8 mouse cellular contexts compared by ENCODE assay signal in the genomic region with DNA sequence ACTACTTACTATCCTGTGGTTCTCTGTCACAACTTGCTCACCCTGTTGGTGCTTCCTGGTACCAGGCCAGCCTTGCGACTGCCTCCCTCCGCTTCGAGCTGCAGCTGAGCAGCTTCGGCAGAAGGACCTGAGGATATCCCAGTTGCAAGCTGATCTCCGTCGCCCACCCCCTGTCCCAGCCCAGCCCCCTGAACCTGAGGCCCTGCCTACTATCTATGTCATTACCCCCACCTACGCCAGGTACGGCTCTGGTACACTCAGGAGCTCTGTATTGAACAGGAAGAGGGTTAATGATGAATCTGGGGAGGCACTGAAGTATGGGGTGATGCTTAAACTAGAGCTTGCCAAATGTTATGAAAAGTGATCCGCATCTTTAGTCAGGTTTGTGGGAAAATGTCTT. TPM values are rescaled to one million over a fixed set of nuclear protein-coding genes. Genes with fewer than 3 reads are reported as not detected.
DNase-seq lines count a peak whose midpoint lies in the region; ATAC-seq and TF ChIP-seq lines count a peak whose summit lies in the region.

No protein-coding gene starts in this region.

- peak overlapping the region; percentile 13; the same call in 1 of the 2 replicates for H3K9ac ChIP-seq in kidney, embryonic 16.5 days (replicated peaks; ENCODE audit: low read length)
- peak overlapping the region; percentile 43; the same call in 1 of the 2 replicates for H3K9ac ChIP-seq in intestine, embryonic 16.5 days (ENCODE audit: low read depth, low read length)
- H3K9ac ChIP-seq in lung, postnatal 0 days (replicated peaks; ENCODE audit: low read depth) = no peak overlapping the region

- no peak for DNase-seq in kidney, adult 9 months
- peak; percentile 35 for DNase-seq in naive thymus-derived CD4-positive, alpha-beta T cell, adult 2 months (ENCODE audit: low read depth)
- no peak for DNase-seq in lung, postnatal 0 days (ENCODE audit: low spot score)
- no peak for DNase-seq in gastrocnemius, postnatal 4 days (ENCODE audit: low spot score in 2 of 2)

- no peak overlapping the region for H3K4me3 ChIP-seq in kidney, embryonic 16.5 days (ENCODE audit: low read length)
- H3K4me3 ChIP-seq in embryonic fibroblast, embryonic 13.5 days (ENCODE audit: insufficient read depth, low read length) = peak overlapping the region; percentile 99
- no peak overlapping the region for H3K4me3 ChIP-seq in intestine, embryonic 16.5 days (ENCODE audit: low read length)
- H3K4me3 ChIP-seq in lung, postnatal 0 days (ENCODE audit: low read depth, low read length) = no peak overlapping the region

- H3K36me3 ChIP-seq in kidney, embryonic 16.5 days (ENCODE audit: insufficient read depth, low read length) = peaks cover 21% of the 10 kb centered on the region; the same call in 1 of the 2 replicates
- H3K36me3 ChIP-seq in intestine, embryonic 16.5 days (ENCODE audit: control insufficient read depth, insufficient read depth, low read length) = peaks cover 3% of the 10 kb centered on the region
- peaks cover 4% of the 10 kb centered on the region; the same call in 1 of the 2 replicates for H3K36me3 ChIP-seq in lung, postnatal 0 days (ENCODE audit: insufficient read depth, low read length)

- no peak for TF ChIP-seq EP300 in lung, postnatal 0 days (IDR thresholded peaks at IDR 0.05)

- no peak overlapping the region for H3K27ac ChIP-seq in kidney, embryonic 16.5 days (ENCODE audit: low read length)
- H3K27ac ChIP-seq in embryonic fibroblast, embryonic 13.5 days (ENCODE audit: insufficient read depth, low read length) = no peak overlapping the region
- H3K27ac ChIP-seq in intestine, embryonic 16.5 days (ENCODE audit: low read length) = no peak overlapping the region
- no peak overlapping the region for H3K27ac ChIP-seq in lung, postnatal 0 days (ENCODE audit: low read length)

- H3K27me3 ChIP-seq in kidney, embryonic 16.5 days (ENCODE audit: insufficient read depth, low read length) = no peaks in the 10 kb centered on the region
- no peaks in the 10 kb centered on the region for H3K27me3 ChIP-seq in intestine, embryonic 16.5 days (replicated peaks; ENCODE audit: control insufficient read depth, insufficient read depth, low read length)
- no peaks in the 10 kb centered on the region for H3K27me3 ChIP-seq in lung, postnatal 0 days (replicated peaks; ENCODE audit: insufficient read depth, low read length)

- TF ChIP-seq CTCF in embryonic fibroblast, embryonic 13.5 days (IDR thresholded peaks at IDR 0.05; ENCODE audit: borderline replicate concordance, insufficient read depth, low read length) = no peak
- TF ChIP-seq CTCF in lung, postnatal 0 days (IDR thresholded peaks at IDR 0.05) = no peak

- H3K9me3 ChIP-seq in kidney, embryonic 16.5 days (ENCODE audit: low read length) = no peaks in the 10 kb centered on the region
- no peaks in the 10 kb centered on the region for H3K9me3 ChIP-seq in intestine, embryonic 16.5 days (ENCODE audit: control insufficient read depth, low read length)
- no peaks in the 10 kb centered on the region for H3K9me3 ChIP-seq in lung, postnatal 0 days (ENCODE audit: low read length)

- peak overlapping the region; percentile 56; the same call in 1 of the 2 replicates for H3K4me2 ChIP-seq in kidney, embryonic 16.5 days (replicated peaks; ENCODE audit: low read depth, low read length)
- H3K4me2 ChIP-seq in intestine, embryonic 16.5 days (ENCODE audit: low read depth, low read length) = peak overlapping the region; percentile 35; the same call in 1 of the 2 replicates
- H3K4me2 ChIP-seq in lung, postnatal 0 days (replicated peaks; ENCODE audit: low read depth, low read length) = no peak overlapping the region; the same call in 1 of the 2 replicates

- H3K4me1 ChIP-seq in kidney, embryonic 16.5 days (ENCODE audit: insufficient read depth, low read length) = peaks cover 16% of the 10 kb centered on the region
- H3K4me1 ChIP-seq in embryonic fibroblast, embryonic 13.5 days (ENCODE audit: control insufficient read depth, insufficient read depth, low read length) = 0 out of 2 replicates have a peak, but pooled peaks cover 4% of the 10 kb centered on the region
- peaks cover 10% of the 10 kb centered on the region; the same call in 1 of the 2 replicates for H3K4me1 ChIP-seq in intestine, embryonic 16.5 days (ENCODE audit: control insufficient read depth, insufficient read depth, low read length)
- H3K4me1 ChIP-seq in lung, postnatal 0 days (ENCODE audit: insufficient read depth, low read depth, low read length) = peaks cover 7% of the 10 kb centered on the region; the same call in 1 of the 2 replicates

- WGBS in kidney, embryonic 16.5 days = 80% methylated on average over 9 of the region's 9 CpGs
- 74% methylated on average over 9 of the region's 9 CpGs for WGBS in intestine, embryonic 16.5 days
- 71% methylated on average over 9 of the region's 9 CpGs for WGBS in lung, postnatal 0 days

- ATAC-seq in kidney, embryonic 16.5 days (ENCODE audit: low FRiP score, low TSS enrichment) = no peak
- ATAC-seq in intestine, embryonic 16.5 days = no peak
- ATAC-seq in lung, postnatal 0 days = no peak
- ATAC-seq in frontal cortex, adult (ENCODE audit: low TSS enrichment) = no peak

- TF ChIP-seq POLR2A in embryonic fibroblast, embryonic 13.5 days (IDR thresholded peaks at IDR 0.05; ENCODE audit: low read depth, low read length) = no peak

RNA-seq across cellular contexts. Expression of gene B3gat3, which starts 1.6 kb away (rescaled TPM):
- 51.1 and 53.5 TPM in 2 replicates for polyA plus RNA-seq in kidney, embryonic 16.5 days (2015; fragmentation: Nextera tagmentation; extraction: Ambion mirVana)
- 26.7 and 28.9 TPM in 2 replicates for polyA plus RNA-seq in embryonic fibroblast, embryonic 13.5 days (2011; ENCODE audit: insufficient read length, low read depth, missing spikeins)
- polyA plus RNA-seq in intestine, embryonic 16.5 days (2015; fragmentation: Nextera tagmentation; extraction: Ambion mirVana) = 44.0 and 45.4 TPM in 2 replicates
- polyA plus RNA-seq in lung, postnatal 0 days (2015; fragmentation: Nextera tagmentation; extraction: Ambion mirVana) = 39.5 and 39.6 TPM in 2 replicates
- 10 to 100 TPM; 29.6 to 31.6 TPM for total RNA-seq in gastrocnemius, postnatal 4 days (2021)

RNA-seq across cellular contexts. Expression of gene Rom1, which starts 7.4 kb away (rescaled TPM):
- 4.3 and 4.5 TPM in 2 replicates for polyA plus RNA-seq in kidney, embryonic 16.5 days (2015; fragmentation: Nextera tagmentation; extraction: Ambion mirVana)
- polyA plus RNA-seq in embryonic fibroblast, embryonic 13.5 days (2011; ENCODE audit: insufficient read length, low read depth, missing spikeins) = 2.7 and 3.5 TPM in 2 replicates
- 3.1 and 3.3 TPM in 2 replicates for polyA plus RNA-seq in intestine, embryonic 16.5 days (2015; fragmentation: Nextera tagmentation; extraction: Ambion mirVana)
- polyA plus RNA-seq in lung, postnatal 0 days (2015; fragmentation: Nextera tagmentation; extraction: Ambion mirVana) = 4.9 and 5.7 TPM in 2 replicates
- 1 to 10 TPM; 4.4 to 4.9 TPM for total RNA-seq in gastrocnemius, postnatal 4 days (2021)

RNA-seq across cellular contexts. Expression of gene Eml3, which starts 7.6 kb away (rescaled TPM):
- polyA plus RNA-seq in kidney, embryonic 16.5 days (2015; fragmentation: Nextera tagmentation; extraction: Ambion mirVana) = 33.2 and 34.1 TPM in 2 replicates
- 26.2 and 28.2 TPM in 2 replicates for polyA plus RNA-seq in embryonic fibroblast, embryonic 13.5 days (2011; ENCODE audit: insufficient read length, low read depth, missing spikeins)
- 22.6 and 23.5 TPM in 2 replicates for polyA plus RNA-seq in intestine, embryonic 16.5 days (2015; fragmentation: Nextera tagmentation; extraction: Ambion mirVana)
- 28.6 and 30.5 TPM in 2 replicates for polyA plus RNA-seq in lung, postnatal 0 days (2015; fragmentation: Nextera tagmentation; extraction: Ambion mirVana)
- total RNA-seq in gastrocnemius, postnatal 4 days (2021) = 10 to 100 TPM; 24.3 to 26.7 TPM

RNA-seq across cellular contexts. Expression of gene Mta2, which starts 19.9 kb away (rescaled TPM):
- 179 and 180 TPM in 2 replicates for polyA plus RNA-seq in kidney, embryonic 16.5 days (2015; fragmentation: Nextera tagmentation; extraction: Ambion mirVana)
- 101 and 102 TPM in 2 replicates for polyA plus RNA-seq in embryonic fibroblast, embryonic 13.5 days (2011; ENCODE audit: insufficient read length, low read depth, missing spikeins)
- polyA plus RNA-seq in intestine, embryonic 16.5 days (2015; fragmentation: Nextera tagmentation; extraction: Ambion mirVana) = 119 and 130 TPM in 2 replicates
- 81.8 and 84.7 TPM in 2 replicates for polyA plus RNA-seq in lung, postnatal 0 days (2015; fragmentation: Nextera tagmentation; extraction: Ambion mirVana)
- total RNA-seq in gastrocnemius, postnatal 4 days (2021) = 10 to 100 TPM; 61.1 to 69.8 TPM

RNA-seq across cellular contexts. Expression of gene Ganab, which starts 23.9 kb away (rescaled TPM):
- polyA plus RNA-seq in kidney, embryonic 16.5 days (2015; fragmentation: Nextera tagmentation; extraction: Ambion mirVana) = 146 and 151 TPM in 2 replicates
- 176 and 190 TPM in 2 replicates for polyA plus RNA-seq in embryonic fibroblast, embryonic 13.5 days (2011; ENCODE audit: insufficient read length, low read depth, missing spikeins)
- polyA plus RNA-seq in intestine, embryonic 16.5 days (2015; fragmentation: Nextera tagmentation; extraction: Ambion mirVana) = 95.7 and 100 TPM in 2 replicates
- 41.4 and 45.7 TPM in 2 replicates for polyA plus RNA-seq in lung, postnatal 0 days (2015; fragmentation: Nextera tagmentation; extraction: Ambion mirVana)
- total RNA-seq in gastrocnemius, postnatal 4 days (2021) = 10 to 100 TPM; 74.2 to 77.0 TPM
